Mouse (Mus musculus) adrenal gland, postnatal 25 days (tissue): Measurements from ENCODE around the gene Bmp2k. TPM values are rescaled to one million over a fixed set of nuclear protein-coding genes. Genes with fewer than 3 reads are reported as not detected.
A peak's percentile ranks its signal among the peaks of the same experiment; 100 is the strongest.

Experiments
- DNase-seq: peaks from one replicate; pipeline ENCODE4 v3.0.0; 2021; ENCODE audit warnings: mixed read lengths
- total RNA-seq: library from RNA; stranded (reverse); gene quantifications from 2 replicates; pipeline ENCODE4 v1.2.3, GENCODE M21; 2021

Bmp2k gene
- total RNA-seq, 1 experiment from 2014 or later: 28.8 TPM

DNA sequence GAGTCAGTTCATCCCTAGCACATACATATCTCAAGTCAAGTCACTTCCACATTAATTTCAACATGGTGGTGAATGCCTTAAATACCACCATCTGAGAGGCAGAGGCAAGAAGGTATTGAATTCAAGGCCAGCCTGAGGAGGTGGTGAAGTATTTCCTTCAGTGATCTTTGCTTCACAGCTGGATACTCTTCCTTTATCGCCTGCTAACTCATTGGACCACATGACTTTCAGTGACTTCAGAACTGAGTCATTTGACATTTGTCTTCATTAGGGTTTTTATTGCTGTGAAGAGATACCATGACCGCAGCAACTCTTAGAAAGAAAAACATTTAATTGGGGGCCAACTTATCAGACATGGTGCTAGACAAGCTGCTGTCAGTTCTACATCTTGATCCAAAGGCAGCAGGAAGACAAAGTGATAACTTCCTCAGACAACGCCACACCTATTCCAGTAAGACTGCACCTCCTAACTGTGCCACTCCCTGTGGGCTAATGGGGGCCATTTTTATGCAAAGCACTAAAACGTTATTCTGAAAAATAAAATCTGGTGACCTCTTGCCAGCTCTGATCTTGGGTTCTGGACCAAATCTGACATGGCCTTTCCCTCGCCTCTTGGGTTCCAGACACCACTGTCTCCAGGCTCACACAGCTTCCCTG, 24.9 kb upstream of the Bmp2k start:
- no peak for DNase-seq

DNA sequence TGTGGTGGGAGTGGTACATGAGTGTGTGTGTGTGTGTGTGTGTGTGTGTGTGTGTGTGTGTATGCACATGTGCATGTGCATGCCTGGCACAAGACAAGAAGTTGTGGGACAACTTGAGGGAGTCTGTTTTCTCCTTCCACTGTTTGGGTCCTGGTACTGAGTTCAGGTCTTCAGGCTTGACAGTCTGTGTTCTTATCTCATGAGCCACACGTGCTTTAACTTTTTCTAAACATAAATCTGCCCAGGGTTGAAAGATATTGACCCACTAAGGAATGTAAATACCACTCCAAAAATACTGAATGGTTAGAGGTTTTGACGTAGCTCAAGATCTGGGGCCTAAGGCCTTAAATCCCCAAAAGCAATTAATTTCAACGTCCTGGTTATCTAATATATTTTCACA, 23.8 kb upstream of the Bmp2k start:
- DNase-seq: no peak

DNA sequence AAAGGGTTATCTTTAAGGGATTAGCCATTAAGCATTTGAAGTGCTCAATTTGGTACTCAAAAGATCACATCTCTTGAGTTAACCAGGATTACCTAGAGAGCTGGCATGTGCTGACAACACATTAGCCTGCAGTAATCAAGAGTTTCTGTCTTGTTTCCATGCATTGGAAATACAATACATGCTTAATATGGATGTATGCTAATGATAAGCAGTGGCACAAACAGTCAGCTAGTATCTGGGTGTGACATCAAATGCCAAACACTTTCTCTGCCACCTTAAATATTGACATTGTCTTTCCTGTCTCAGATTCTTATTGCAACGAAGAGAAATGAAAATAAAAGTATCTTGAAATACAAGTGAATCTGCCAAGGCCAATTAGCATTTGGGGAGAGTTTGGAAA, 22.8 kb upstream of the Bmp2k start:
- no peak for DNase-seq

DNA sequence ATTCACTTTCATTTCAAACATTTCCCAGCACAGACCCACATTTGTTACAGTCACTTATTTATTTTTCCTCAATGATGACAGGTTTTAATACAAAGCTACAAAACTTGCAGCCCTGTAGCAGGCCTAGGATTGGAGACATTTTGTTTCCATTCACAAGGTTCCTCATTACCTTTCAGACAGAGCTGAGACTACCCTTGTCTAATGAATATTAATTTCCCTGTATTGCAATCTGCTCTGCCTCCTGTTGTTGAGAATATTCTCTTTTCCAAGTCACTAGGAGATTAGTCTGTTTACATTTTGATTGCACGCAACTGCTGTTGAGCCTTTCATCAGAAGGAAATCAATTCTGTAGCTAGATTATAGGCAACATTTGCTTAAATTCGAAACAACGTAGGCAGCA, 22.4 kb upstream of the Bmp2k start:
- no peak for DNase-seq

DNA sequence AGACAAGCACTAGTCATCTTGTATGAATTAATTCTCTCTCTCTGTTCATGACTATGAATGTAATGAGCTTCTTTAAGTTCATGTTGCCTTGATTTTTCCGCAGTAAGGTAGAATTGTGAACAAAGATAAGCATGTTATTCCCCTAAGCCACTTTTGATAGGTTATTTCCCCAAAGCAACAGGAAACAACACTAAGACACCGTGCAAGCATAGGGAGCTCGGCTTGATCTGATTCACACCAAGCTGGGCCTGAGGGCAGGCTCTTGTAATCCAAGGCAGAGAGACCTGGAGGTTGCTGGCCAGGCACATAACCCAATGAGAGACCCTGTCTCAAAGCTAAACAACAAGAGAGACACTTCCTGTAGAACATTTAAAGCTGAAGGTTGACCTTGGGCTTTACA, 21.3 kb upstream of the Bmp2k start:
- DNase-seq: no peak

DNA sequence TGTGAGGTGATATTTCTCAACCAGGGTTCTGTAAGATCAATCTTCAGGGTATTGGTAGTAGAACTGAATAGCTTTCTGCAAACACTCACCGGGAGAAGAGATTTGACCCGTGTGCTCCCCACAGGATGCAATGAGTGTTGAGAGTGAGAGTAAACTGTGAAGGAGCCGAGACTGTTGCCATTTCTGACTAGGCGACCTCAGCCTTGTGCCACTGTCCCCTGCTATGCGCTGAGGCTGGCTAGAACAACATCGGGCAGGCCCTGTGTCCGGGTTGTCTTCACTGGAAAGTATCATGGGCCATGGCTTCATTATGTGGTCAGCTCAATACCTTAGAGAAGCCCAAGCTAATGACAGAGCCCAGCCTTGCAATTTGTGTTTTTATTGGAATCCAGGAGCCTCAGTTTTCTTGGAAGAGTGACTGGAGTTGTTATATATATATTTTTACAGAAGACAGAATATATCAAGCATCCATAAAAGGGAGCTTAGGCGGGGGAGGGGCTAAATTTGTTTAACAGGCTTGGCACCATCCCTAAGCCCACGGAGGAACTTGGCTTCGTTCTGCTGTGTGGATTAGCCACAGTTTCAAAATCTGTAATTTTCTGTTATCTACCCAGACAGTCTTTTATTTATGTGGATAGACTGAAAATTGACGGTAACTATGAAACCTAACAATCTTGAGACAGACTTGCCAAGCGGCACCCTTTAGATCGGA, 18.0 kb upstream of the Bmp2k start:
- DNase-seq: no peak

DNA sequence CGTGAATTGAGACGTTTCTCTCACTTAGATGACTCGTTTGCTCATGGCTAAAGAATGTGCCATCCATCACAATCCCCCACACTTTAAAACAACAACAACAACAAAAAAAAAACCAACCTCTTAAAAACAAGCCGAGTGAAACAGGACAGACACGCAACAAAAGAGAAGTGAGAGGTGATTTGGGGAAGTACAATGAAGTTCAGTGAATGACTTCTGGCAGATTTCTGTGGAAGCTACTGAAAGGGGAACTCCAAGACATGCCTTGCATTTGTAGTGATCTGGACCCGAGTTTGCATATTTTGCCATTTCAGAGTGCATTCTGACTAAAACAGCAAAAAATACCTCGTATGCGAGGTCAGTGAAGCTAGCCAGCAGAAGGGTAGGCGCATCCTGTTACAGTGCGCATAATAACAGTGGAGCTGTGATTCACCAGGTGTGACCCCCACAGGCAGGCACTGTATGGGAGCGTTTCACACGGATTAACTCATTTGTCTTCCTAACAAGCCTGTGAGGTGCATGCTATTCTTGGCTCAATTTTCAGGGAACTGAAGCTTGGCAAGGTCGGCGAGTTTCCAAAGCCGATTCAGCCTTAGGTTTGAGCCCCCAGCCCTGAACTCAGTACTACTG, 17.4 kb upstream of the Bmp2k start:
- DNase-seq: no peak

DNA sequence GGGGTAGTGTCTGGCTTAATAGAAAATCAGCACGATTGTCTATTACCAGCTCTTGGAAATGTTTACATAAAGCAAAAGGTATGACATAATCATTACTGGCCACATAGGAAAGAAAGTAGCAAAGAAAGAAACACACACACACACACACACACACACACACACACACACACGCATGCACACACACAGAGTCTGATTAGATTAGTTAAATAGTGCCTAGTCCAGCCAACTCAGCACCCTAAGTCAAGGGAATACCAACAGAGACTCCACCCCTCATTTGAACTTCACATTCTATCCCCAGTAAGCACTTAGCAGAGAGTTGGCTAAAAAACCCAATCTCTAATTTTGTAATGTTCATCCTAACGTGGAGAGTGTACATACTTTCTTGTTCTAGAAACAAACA, 15.5 kb upstream of the Bmp2k start:
- no peak for DNase-seq

DNA sequence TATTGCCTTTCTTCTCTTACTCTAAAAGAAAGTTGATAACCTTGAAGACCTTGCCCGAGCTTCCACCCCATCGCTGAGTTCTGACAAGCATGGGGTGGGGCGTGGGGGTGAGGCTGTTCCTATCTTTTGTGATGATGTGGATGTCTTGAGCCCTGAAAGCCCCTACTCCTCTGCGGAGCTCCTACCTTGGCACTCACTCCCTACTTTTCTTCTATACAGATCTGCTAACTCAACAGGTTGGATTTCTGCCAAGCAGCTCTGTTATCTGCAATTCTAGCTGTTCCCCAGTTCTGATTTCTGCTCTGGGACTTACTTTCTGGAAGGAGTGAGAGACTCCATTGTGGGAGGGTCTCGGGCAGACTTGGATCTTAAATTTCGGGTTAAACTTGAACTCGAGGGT, 14.3 kb upstream of the Bmp2k start:
- DNase-seq: no peak

DNA sequence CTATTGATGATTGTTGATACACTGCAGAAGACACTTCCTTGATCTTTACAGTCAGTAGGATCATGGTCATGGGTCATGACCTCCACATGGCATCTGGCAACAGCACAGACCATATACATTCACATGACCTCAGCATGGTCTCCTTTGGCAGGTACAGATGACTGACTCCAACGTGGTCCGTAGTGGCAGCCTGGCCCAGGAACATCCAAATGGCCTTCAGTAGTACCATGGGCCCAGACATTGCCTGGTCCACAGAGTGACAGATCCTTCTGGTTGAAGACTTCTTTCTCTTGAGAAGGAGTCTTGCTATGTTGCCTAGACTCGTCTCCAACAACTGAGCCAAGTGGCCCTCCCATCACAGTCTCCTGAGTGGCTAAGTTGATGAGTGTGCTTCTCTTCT, 10.6 kb upstream of the Bmp2k start:
- DNase-seq: no peak

DNA sequence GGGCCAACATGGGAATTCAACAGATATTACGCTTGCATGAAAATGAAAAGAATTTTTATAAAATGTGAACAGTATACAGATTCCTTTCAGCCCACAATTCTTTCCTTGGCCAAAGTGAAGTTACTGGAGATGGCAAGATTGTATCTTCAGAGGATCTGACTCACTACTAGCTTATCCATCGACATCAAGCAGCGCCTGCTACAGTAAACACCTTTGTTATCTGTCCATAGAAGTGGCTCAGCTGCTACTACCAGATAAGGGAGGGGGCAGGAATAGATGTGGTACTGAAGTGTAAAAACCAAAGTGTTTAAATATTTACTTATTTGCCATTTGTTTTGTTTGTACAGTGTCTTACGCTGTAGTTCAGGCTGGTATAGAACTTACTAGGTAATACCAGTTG, 8.6 kb upstream of the Bmp2k start:
- no peak for DNase-seq

DNA sequence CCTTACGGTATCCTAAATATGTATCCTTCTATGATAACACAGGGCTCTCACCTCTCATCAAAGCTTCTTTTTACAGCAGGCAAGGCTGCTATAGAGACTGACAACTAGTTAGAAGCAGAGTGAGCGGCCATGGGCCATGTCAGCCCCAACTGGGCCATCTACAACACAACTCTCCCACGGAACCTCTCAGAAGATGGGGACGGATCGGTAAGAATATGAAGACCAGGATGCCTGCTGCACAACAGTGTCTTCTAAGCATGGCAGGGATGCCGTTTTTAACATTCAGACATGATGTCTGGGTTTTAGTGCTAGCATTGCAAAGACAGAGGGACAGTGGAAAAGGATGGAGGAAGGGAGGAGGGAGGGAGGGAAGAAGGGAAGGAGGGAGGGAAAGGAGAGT, 6.3 kb upstream of the Bmp2k start:
- DNase-seq: no peak

DNA sequence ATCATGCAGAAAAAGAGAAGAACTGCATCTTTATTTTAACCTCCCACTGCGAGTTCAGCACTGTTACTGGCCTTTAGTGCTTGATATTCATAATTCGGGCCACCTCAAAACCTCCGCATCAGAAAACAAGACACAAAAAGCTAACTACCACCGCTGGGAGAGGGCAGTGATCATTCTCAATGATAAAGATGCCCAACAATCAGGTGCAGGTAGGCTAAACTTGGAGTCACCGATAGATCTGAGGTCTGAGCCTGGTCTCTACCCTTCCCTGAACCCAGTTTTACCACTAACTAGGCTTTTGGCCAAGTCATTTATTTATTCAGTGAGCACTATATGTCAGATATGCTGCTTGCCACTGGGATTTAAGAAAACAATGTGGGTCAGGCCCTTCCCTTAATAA, 4.8 kb upstream of the Bmp2k start:
- no peak for DNase-seq

DNA sequence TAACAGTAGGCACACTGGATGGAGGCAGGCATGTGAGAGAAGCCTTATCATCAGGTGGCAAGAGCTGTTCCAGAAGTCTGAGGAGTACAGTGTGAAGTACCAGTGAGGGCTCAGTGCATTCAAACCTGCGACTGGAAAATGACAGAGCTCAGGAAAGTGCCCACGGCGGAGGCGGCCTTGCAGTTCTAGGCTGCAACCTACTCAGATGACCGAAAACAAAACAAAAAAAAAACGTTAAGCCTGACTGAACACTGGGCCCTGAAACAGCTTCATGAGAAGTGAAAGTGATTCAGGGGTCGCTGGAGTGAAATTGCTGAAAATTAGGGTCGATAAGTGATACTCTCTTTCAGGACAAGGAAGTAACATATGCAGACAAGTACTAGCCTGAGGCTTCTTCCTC, 4.4 kb upstream of the Bmp2k start:
- DNase-seq: no peak

DNA sequence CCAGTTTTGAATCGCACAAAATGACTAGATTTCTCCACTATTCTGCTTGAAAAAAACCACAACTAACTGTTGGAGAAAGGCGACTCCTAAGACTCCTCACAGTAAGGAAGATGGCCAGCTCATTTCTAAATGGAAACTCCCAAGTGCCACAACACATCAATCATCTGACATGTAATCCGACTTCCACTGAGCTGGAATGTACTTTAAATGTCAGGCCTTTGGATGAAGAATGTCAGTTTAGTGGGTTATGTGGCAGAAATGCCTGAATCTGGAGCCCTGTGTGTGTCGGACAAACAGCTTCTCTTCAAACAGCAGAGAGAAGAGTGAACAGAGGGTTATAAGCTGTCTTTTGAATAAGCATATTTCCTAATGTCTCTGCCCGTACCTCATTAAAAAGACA, 1.7 kb upstream of the Bmp2k start:
- DNase-seq: no peak

DNA sequence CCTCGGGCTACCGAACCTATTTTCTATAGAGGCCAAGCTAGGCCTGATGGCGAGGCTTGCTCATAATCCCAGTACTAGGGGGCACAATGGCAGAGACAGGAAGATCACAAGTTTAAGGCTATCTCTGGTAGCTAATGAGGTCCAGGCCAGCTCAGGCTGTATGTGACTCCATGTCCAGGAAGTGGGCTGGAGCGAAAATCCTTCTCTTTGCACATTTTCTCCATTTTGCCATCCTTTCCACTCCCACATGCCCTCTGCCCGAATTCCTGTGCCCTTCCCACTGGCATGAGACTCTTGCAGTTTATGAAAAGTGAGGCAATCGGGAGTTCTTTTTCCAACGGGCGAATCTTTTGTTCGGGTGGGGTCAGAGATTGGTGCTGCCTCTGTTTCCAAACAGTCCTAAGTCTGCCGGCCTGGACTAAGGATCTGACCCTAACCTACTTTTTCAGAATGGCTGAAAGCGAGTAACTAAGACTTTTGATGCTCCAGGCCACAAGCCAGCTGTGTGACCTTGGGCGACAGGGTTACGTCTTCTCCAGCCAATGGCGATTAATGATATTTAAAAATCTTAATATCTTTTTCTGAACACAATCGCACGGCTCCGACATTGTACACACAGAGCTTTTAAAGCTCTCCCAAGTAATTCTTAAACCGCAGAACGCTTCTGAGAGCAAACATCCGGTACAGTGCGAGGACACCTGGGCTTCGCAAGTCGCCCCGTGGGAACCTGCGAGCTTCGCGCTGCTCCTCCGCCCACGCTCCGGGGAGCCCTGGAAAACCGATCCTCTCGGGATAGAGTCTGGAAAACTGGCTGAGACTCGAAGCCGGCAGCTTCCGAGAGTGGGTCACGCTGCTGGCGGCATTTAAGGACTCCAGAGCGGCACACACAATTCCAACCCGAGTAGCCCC, 834 bp upstream of the Bmp2k start:
- peak; percentile 59 for DNase-seq

DNA sequence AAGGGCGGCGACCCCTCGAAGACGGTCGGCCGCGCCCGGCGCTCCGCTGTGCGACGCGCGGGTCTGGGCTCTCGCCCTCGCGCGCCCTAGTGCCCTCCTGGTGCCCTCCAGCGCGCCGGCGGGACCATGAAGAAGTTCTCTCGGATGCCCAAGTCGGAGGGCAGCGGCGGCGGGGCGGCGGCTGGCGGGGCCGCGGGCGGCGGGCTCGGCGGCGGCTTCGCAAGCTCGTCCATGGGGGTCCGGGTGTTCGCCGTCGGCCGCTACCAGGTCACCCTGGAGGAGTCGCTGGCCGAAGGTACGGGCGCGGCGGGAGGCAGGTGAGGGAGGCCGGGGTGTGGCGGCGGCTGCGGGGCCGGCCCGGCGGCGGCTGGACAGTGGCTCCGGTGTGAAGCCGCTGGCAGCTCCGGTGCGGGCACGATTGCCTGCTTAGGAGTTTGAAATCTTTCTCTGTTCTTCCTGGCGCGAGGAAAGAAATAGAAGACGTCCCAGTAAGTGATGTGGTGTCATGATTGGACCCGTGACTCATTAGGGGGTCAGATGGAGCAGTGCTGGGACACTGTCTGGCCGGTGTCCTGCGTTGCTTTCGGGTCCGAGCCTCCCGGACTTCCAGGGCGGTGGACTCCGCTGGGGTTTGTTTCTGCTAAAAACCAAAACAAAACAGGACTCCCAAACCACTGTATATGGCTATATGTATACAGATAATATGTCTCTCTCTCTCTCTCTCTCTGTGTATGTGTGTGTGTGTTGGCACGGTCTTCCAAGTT, 495 bp downstream of the Bmp2k start:
- DNase-seq: peak; percentile 53

DNA sequence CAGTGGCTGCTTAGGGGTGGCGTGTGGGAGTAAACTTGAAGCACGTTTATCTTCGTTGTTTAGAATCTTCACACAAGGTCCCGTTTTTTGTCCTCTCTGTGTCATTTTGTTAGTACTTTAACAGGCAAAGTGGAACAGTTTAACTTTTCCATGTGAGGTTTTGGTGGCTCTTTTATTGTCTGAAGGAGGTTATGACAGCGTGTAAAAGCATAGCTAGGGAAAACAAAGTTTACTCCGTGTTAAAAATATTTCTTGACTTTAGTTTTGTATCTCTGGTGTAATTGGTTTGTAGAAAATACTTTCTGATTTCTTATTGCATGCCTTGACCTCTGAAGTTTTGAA, 1.0 kb downstream of the Bmp2k start:
- DNase-seq: no peak

DNA sequence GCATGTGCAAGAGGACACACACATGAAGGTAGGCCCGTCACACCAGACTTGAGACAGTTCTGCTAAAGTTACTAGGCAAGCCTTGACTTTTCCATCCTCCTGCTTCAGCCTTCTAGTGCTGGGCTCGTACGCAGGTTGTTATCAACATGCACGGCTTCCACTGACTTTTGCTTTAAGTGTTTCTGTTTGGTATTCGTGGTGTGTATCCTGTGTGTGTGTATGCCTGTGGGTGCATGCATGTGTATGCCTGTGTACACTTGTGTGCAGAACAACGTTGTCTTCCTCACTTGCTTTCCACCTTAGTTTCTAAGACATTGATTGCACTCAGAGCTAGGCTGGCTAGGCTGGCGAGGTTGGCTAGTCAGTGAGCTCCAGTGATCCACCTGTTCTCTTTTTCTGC, 2.1 kb downstream of the Bmp2k start:
- no peak for DNase-seq

DNA sequence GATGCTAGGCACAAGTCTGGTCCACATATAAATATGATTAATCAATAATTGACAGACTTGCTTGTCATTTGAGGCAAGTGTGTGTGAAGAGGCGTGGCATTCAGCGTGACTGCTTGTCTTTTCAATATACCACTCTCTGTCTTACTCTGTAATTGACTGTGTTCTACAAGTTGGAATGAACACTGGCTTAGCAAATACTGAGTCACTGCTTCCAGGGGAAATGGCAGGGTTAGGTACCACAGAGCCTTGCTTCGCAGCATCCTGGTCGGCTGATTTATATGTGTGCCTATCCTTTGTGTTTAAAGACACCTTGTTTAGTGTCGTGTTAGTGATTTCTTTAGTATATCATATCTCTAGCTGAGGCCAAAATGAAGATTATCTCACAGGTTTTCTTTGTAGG, 3.0 kb downstream of the Bmp2k start:
- DNase-seq: no peak

DNA sequence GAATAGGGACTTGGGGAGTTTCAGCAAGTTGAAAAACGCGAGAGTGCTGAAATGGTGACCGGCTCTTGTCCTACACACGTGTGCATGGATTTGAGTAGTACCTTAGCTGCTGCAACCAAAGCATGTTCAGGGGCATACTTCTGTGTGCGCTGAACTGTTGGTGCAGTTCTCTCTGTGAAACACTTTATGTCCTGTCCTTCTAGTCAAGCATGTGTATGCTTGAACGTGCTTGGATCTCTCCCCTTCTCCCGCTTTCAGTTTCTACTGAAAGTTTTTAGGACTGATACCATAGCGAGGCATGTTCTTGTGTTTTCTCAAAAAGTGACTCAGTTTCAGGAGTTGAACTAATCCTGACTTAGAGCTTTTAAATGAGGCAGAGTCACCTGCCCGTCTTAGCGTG, 3.7 kb downstream of the Bmp2k start:
- DNase-seq: no peak

DNA sequence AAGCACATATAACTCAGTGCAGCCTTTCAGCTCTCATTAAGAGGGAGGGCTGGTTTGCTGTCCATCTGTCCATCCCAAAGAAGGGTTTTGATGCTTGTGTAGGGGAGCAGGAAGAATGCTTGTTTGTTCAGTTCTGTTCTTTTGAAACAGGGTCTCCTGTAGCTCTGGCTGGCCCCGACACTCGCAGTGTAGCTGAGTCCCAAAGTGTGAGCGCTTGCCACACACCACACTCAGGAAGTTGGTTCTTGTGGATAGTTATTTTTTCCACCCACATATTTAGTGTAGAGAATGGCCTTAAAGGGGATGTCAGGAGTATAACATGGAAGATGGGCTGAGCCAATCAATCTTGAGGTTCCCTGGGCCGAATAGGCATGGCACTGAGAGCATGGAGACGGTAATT, 4.1 kb downstream of the Bmp2k start:
- no peak for DNase-seq
